Mouse (Mus musculus): ENCODE results near the gene Cntn3. TPM values are rescaled to one million over a fixed set of nuclear protein-coding genes. Genes with fewer than 3 reads are reported as not detected.
"Not testable (repeated sequence)": the region's sequence is repeated elsewhere in the genome, so short reads cannot be mapped to it uniquely, and the experiment has no call there.

Gene Cntn3
- 1.1 and 1.2 TPM in 2 replicates for polyA plus RNA-seq (2015; fragmentation: Nextera tagmentation; extraction: Ambion mirVana)

GRCm38 (mm10) chr6:102573001-102573400, at the start of gene Cntn3:
TSS of gene Cntn3 (minus strand) at chr6:102573101.
- not testable (repeated sequence) for H3K27ac ChIP-seq; H3K9me3 ChIP-seq (replicated peaks); H3K4me3 ChIP-seq; H3K36me3 ChIP-seq (ENCODE audit: poor library complexity, severe bottlenecking); H3K27me3 ChIP-seq; H3K4me2 ChIP-seq; ATAC-seq; H3K9ac ChIP-seq; H3K4me1 ChIP-seq
- WGBS = 98% methylated on average over 6 of the region's 20 CpGs

GRCm38 (mm10) chr6:102600773-102601172, 27.9 kb upstream of the Cntn3 start:
- Histone ChIP-seq H3K36me3 (ENCODE audit: poor library complexity, severe bottlenecking) (no peaks in the 10 kb centered on the region), H3K9me3 (replicated peaks) (no peaks in the 10 kb centered on the region), H3K4me1 (no peaks in the 10 kb centered on the region), H3K4me2 (no peak overlapping the region), H3K9ac (no peak overlapping the region), H3K27ac (no peak overlapping the region), H3K4me3 (no peak overlapping the region), H3K27me3 (no peaks in the 10 kb centered on the region)
- no peak for ATAC-seq
- WGBS = 74% methylated on average over 2 of the region's 2 CpGs

GRCm38 (mm10) chr6:102597756-102598155, 24.9 kb upstream of the Cntn3 start:
- Histone ChIP-seq H3K9ac (no peak overlapping the region), H3K27me3 (no peaks in the 10 kb centered on the region), H3K4me1 (no peaks in the 10 kb centered on the region), H3K4me2 (no peak overlapping the region), H3K4me3 (no peak overlapping the region), H3K9me3 (replicated peaks) (no peaks in the 10 kb centered on the region), H3K36me3 (ENCODE audit: poor library complexity, severe bottlenecking) (no peaks in the 10 kb centered on the region), H3K27ac (no peak overlapping the region)
- ATAC-seq = no peak
- WGBS = 70% methylated on average over 2 of the region's 2 CpGs

GRCm38 (mm10) chr6:102590151-102590550, 17.2 kb upstream of the Cntn3 start:
- no peak for ATAC-seq
- Histone ChIP-seq H3K27me3 (no peaks in the 10 kb centered on the region), H3K4me2 (no peak overlapping the region), H3K4me3 (no peak overlapping the region), H3K9ac (no peak overlapping the region), H3K4me1 (no peaks in the 10 kb centered on the region), H3K27ac (no peak overlapping the region), H3K36me3 (ENCODE audit: poor library complexity, severe bottlenecking) (no peaks in the 10 kb centered on the region), H3K9me3 (replicated peaks) (no peaks in the 10 kb centered on the region)
- 95% methylated on average over 4 of the region's 4 CpGs for WGBS

GRCm38 (mm10) chr6:102589311-102589710, 16.4 kb upstream of the Cntn3 start:
- Histone ChIP-seq H3K27me3 (no peaks in the 10 kb centered on the region), H3K9me3 (replicated peaks) (no peaks in the 10 kb centered on the region), H3K4me1 (no peaks in the 10 kb centered on the region), H3K4me3 (no peak overlapping the region), H3K36me3 (ENCODE audit: poor library complexity, severe bottlenecking) (no peaks in the 10 kb centered on the region), H3K4me2 (no peak overlapping the region), H3K9ac (no peak overlapping the region), H3K27ac (no peak overlapping the region)
- no peak for ATAC-seq
- WGBS = 74% methylated on average over 4 of the region's 4 CpGs

GRCm38 (mm10) chr6:102586056-102586455, 13.2 kb upstream of the Cntn3 start:
- H3K4me3 ChIP-seq = no peak overlapping the region
- no peaks in the 10 kb centered on the region for H3K27me3 ChIP-seq
- no peaks in the 10 kb centered on the region for H3K9me3 ChIP-seq (replicated peaks)
- ATAC-seq = no peak
- no peak overlapping the region for H3K9ac ChIP-seq
- H3K27ac ChIP-seq = no peak overlapping the region
- H3K4me1 ChIP-seq = no peaks in the 10 kb centered on the region
- H3K36me3 ChIP-seq (ENCODE audit: poor library complexity, severe bottlenecking) = no peaks in the 10 kb centered on the region
- H3K4me2 ChIP-seq = no peak overlapping the region

GRCm38 (mm10) chr6:102583578-102583977, 10.7 kb upstream of the Cntn3 start:
- Histone ChIP-seq H3K9ac (no peak overlapping the region), H3K27me3 (no peaks in the 10 kb centered on the region), H3K27ac (no peak overlapping the region), H3K4me3 (no peak overlapping the region), H3K4me1 (no peaks in the 10 kb centered on the region), H3K9me3 (replicated peaks) (no peaks in the 10 kb centered on the region), H3K4me2 (no peak overlapping the region), H3K36me3 (ENCODE audit: poor library complexity, severe bottlenecking) (no peaks in the 10 kb centered on the region)
- no peak for ATAC-seq
- WGBS = 68% methylated on average over 2 of the region's 2 CpGs

GRCm38 (mm10) chr6:102567496-102567895, 5.4 kb downstream of the Cntn3 start:
- Histone ChIP-seq H3K27ac (no peak overlapping the region), H3K4me3 (no peak overlapping the region), H3K36me3 (ENCODE audit: poor library complexity, severe bottlenecking) (no peaks in the 10 kb centered on the region), H3K4me2 (no peak overlapping the region), H3K4me1 (peaks cover 13% of the 10 kb centered on the region), H3K9me3 (replicated peaks) (no peaks in the 10 kb centered on the region), H3K27me3 (peaks cover 4% of the 10 kb centered on the region; the same call in 1 of the 2 replicates), H3K9ac (no peak overlapping the region)
- 92% methylated on average over 1 of the region's 1 CpGs for WGBS
- ATAC-seq = no peak

GRCm38 (mm10) chr6:102565228-102565627, 7.7 kb downstream of the Cntn3 start:
- ATAC-seq = no peak
- H3K4me1 ChIP-seq = peaks cover 13% of the 10 kb centered on the region
- no peak overlapping the region for H3K4me3 ChIP-seq
- peaks cover 4% of the 10 kb centered on the region; the same call in 1 of the 2 replicates for H3K27me3 ChIP-seq
- 97% methylated on average over 1 of the region's 1 CpGs for WGBS
- no peak overlapping the region for H3K27ac ChIP-seq
- no peak overlapping the region for H3K9ac ChIP-seq
- no peaks in the 10 kb centered on the region for H3K9me3 ChIP-seq (replicated peaks)
- H3K36me3 ChIP-seq (ENCODE audit: poor library complexity, severe bottlenecking) = no peaks in the 10 kb centered on the region
- no peak overlapping the region for H3K4me2 ChIP-seq

- H3K27ac ChIP-seq = no peak overlapping the region
- H3K4me3 ChIP-seq = peak overlapping the region; percentile 62
- ATAC-seq = peak; percentile 99
- peak overlapping the region; percentile 88 for H3K4me2 ChIP-seq
- under 1% methylated on average over 55 of the region's 63 CpGs for WGBS
- peaks cover 4% of the 10 kb centered on the region; the same call in 1 of the 2 replicates for H3K27me3 ChIP-seq
- no peaks in the 10 kb centered on the region for H3K36me3 ChIP-seq (ENCODE audit: poor library complexity, severe bottlenecking)
- H3K4me1 ChIP-seq = peaks cover 13% of the 10 kb centered on the region
- H3K9ac ChIP-seq = peak overlapping the region; percentile 66
- H3K9me3 ChIP-seq (replicated peaks) = no peaks in the 10 kb centered on the region
These were observed 8.7 kb downstream of the Cntn3 start for GRCm38 (mm10) chr6:102564011-102564731.

GRCm38 (mm10) chr6:102563431-102563830, 9.5 kb downstream of the Cntn3 start:
- H3K27ac ChIP-seq = no peak overlapping the region
- H3K4me1 ChIP-seq = peaks cover 13% of the 10 kb centered on the region
- peaks cover 4% of the 10 kb centered on the region; the same call in 1 of the 2 replicates for H3K27me3 ChIP-seq
- no peaks in the 10 kb centered on the region for H3K36me3 ChIP-seq (ENCODE audit: poor library complexity, severe bottlenecking)
- H3K9me3 ChIP-seq (replicated peaks) = no peaks in the 10 kb centered on the region
- H3K4me3 ChIP-seq = peak overlapping the region; percentile 62
- ATAC-seq = no peak
- H3K4me2 ChIP-seq = peak overlapping the region; percentile 88
- WGBS = 2% methylated on average over 7 of the region's 7 CpGs
- peak overlapping the region; percentile 66 for H3K9ac ChIP-seq

- no peak overlapping the region for H3K4me2 ChIP-seq
- 78% methylated on average over 3 of the region's 3 CpGs for WGBS
- H3K27me3 ChIP-seq = no peaks in the 10 kb centered on the region
These were observed 15.4 kb downstream of the Cntn3 start for GRCm38 (mm10) chr6:102557521-102557920.

GRCm38 (mm10) chr6:102556497-102556896, 16.4 kb downstream of the Cntn3 start:
- no peak overlapping the region for H3K4me3 ChIP-seq
- 0 out of 2 replicates have a peak overlapping the region, but pooled peaks have one; percentile 1 for H3K27ac ChIP-seq
- no peaks in the 10 kb centered on the region for H3K36me3 ChIP-seq (ENCODE audit: poor library complexity, severe bottlenecking)
- no peaks in the 10 kb centered on the region for H3K4me1 ChIP-seq
- no peak overlapping the region for H3K4me2 ChIP-seq
- no peaks in the 10 kb centered on the region for H3K9me3 ChIP-seq (replicated peaks)
- H3K9ac ChIP-seq = no peak overlapping the region
- no peaks in the 10 kb centered on the region for H3K27me3 ChIP-seq
- ATAC-seq = no peak
- WGBS = 64% methylated on average over 3 of the region's 3 CpGs

More at GRCm38 (mm10) chr6:102557521-102557920, 15.4 kb downstream of the Cntn3 start:
- H3K27ac ChIP-seq = no peak overlapping the region
- H3K9me3 ChIP-seq (replicated peaks) = no peaks in the 10 kb centered on the region
- H3K4me1 ChIP-seq = no peaks in the 10 kb centered on the region
- H3K9ac ChIP-seq = no peak overlapping the region
- no peak overlapping the region for H3K4me3 ChIP-seq
- no peak for ATAC-seq
- H3K36me3 ChIP-seq (ENCODE audit: poor library complexity, severe bottlenecking) = no peaks in the 10 kb centered on the region
